Mouse (Mus musculus) hindbrain, embryonic 16.5 days (tissue): ENCODE results near the gene Dab2. TPM values are rescaled to one million over a fixed set of nuclear protein-coding genes. Genes with fewer than 3 reads are reported as not detected.

Experiments
- ATAC-seq: fragments of 200-750 bp; cut with Nextera tagmentation; 2 replicates; pipeline ENCODE4 v1.8.0; 2017; ENCODE audit warnings: moderate TSS enrichment, moderate library complexity
- H3K27ac ChIP-seq: fragments of 300-500 bp; sonication (generic); 2 replicates; pipeline ENCODE4 v1.5.1; 2014; ENCODE audit warnings: low read depth, mild to moderate bottlenecking, control low read depth, low read length, moderate library complexity
- H3K27me3 ChIP-seq: fragments of 300-500 bp; sonication (generic); replicated peaks from 2 replicates; pipeline ENCODE4 v1.6.1; 2014; ENCODE audit warnings: low read length; ENCODE audit not compliant: control insufficient read depth, insufficient read depth
- H3K36me3 ChIP-seq: fragments of 300-500 bp; sonication (generic); 2 replicates; pipeline ENCODE4 v1.6.1; 2014; ENCODE audit warnings: mild to moderate bottlenecking, low read length, moderate library complexity, mixed read lengths; ENCODE audit not compliant: control insufficient read depth, insufficient read depth
- H3K4me1 ChIP-seq: fragments of 300-500 bp; sonication (generic); 2 replicates; pipeline ENCODE4 v1.6.1; 2014; ENCODE audit warnings: low read depth, low read length; ENCODE audit not compliant: control insufficient read depth, insufficient read depth
- H3K4me2 ChIP-seq: fragments of 300-500 bp; sonication (generic); 2 replicates; pipeline ENCODE4 v1.6.1; 2014; ENCODE audit warnings: mild to moderate bottlenecking, low read length, control low read depth, moderate library complexity
- H3K4me3 ChIP-seq: fragments of 300-500 bp; sonication (generic); 2 replicates; pipeline ENCODE4 v1.5.1; 2014; ENCODE audit warnings: mild to moderate bottlenecking, low read length, control low read depth, moderate library complexity
- H3K9ac ChIP-seq: fragments of 300-500 bp; sonication (generic); 2 replicates; pipeline ENCODE4 v1.6.1; 2014; ENCODE audit warnings: low read depth, mild to moderate bottlenecking, control low read depth, low read length, moderate library complexity
- H3K9me3 ChIP-seq: fragments of 300-500 bp; sonication (generic); 2 replicates; pipeline ENCODE4 v1.6.1; 2014; ENCODE audit warnings: mild to moderate bottlenecking, low read length, moderate library complexity; ENCODE audit not compliant: control insufficient read depth
- WGBS: fragments of 180-500 bp; shearing (Covaris S2); extraction: QIAGEN DNeasy Blood & Tissue Kit; methylation state at CpG from one replicate; pipeline ENCODE4 v1.1.7; 2014; 5-methylcytosine and 5-hydroxymethylcytosine counted together
- polyA plus RNA-seq: library from polyadenylated mRNA; unstranded; fragments of >200 nt; fragmentation: Nextera tagmentation; extraction: Ambion mirVana; gene quantifications from 2 replicates; pipeline ENCODE4 v1.2.1, GENCODE M21; 2015

Dab2 gene
- polyA plus RNA-seq, 1 experiment from 2014 or later, result 16.2 TPM

DNA sequence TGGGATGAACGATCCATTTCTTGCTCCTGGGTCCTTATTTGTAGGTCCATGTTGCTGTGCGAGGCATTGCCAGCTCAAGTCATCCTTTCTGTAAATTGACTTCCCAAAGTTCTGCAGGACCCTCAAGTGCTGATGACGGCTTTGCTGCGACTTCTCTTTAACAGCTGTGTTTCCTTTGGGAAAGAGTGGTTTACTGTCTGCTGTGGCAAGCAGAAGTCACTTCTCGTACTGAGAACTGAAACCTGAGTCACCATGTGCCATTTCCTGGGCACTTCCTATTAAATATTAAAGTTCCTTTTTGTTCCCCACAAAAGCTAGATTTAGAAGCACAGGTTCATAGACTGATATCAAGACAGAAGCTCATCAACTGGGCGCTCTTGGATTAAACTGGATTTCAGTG lies 41.8 kb downstream of the Dab2 start:
- Histone ChIP-seq H3K27ac (no peak overlapping the region), H3K4me3 (no peak overlapping the region), H3K4me2 (no peak overlapping the region), H3K4me1 (no peaks in the 10 kb centered on the region), H3K9ac (no peak overlapping the region), H3K27me3 (no peaks in the 10 kb centered on the region), H3K36me3 (no peaks in the 10 kb centered on the region), H3K9me3 (no peaks in the 10 kb centered on the region)
- ATAC-seq, result no peak
- 90% methylated on average over 6 of the region's 6 CpGs for WGBS

DNA sequence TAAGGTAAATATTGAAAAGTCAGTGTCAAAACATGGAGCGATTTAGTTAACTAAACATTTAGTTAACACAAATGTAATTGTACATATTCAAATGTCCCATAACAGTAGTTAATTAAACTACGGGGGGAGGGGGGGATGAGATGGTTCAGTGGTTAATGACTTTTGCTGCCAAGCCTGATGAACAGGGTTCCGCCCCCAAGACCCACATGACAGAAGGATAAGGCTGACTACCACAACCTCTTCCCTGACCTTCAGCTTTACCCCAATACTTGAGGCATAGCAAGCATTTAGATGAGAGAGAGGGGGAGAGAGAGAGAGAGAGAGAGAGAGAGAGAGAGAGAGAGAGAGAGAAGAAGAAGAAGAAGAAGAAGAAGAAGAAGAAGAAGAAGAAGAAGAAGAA lies 54.3 kb downstream of the Dab2 start:
- WGBS, result 90% methylated on average over 3 of the region's 3 CpGs

DNA sequence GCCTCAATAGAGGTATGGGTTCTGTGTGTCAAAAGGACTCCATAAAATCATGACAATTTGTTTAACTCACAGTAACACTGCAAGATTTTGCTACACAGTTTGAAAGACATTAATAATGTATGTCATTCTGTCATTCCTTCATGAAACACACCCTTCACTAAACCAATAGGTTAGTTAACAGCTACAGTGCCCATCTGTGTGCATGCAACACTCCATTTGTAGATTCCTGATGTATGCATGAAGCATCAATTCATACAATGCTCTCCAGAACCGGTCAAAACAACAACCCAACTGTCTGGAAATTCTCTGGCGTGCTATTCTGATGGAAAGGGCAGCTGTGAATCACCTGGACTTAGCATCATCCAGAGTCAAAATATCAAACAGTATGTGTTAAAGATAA lies 60.3 kb downstream of the Dab2 start:
- Histone ChIP-seq H3K27me3 (no peaks in the 10 kb centered on the region), H3K4me2 (no peak overlapping the region), H3K9me3 (no peaks in the 10 kb centered on the region), H3K9ac (no peak overlapping the region), H3K36me3 (no peaks in the 10 kb centered on the region), H3K27ac (no peak overlapping the region), H3K4me3 (no peak overlapping the region), H3K4me1 (no peaks in the 10 kb centered on the region)
- 81% methylated on average over 2 of the region's 2 CpGs for WGBS
- ATAC-seq, result no peak

More for the DNA sequence above, 54.3 kb downstream of the Dab2 start:
- Histone ChIP-seq H3K4me1 (no peaks in the 10 kb centered on the region), H3K9ac (no peak overlapping the region), H3K27me3 (no peaks in the 10 kb centered on the region), H3K27ac (no peak overlapping the region), H3K9me3 (no peaks in the 10 kb centered on the region), H3K36me3 (no peaks in the 10 kb centered on the region), H3K4me2 (no peak overlapping the region), H3K4me3 (no peak overlapping the region)
- no peak for ATAC-seq

DNA sequence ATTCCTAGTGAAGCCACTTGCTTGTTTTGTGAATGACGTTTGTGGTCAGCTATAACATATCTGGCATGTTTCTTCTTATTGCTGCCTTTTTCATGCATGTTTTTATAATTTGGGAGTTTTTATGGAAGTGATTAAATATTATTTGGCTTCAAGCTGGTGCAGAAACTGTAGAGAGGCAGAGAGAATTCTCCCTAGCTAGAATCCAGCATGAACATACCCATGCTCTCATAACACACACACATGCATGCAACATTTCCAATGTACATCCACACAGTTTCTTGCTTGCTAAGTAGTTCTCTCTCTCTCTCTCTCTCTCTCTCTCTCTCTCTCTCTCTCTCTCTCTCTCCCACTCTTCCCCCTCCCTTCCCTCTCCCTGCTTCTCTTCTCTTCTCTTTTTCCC lies 70.4 kb downstream of the Dab2 start:
- no peaks in the 10 kb centered on the region for H3K27me3 ChIP-seq
- no peaks in the 10 kb centered on the region for H3K9me3 ChIP-seq
- WGBS, result 62% methylated on average over 1 of the region's 1 CpGs
- no peak overlapping the region for H3K4me3 ChIP-seq
- no peak for ATAC-seq
- H3K36me3 ChIP-seq, result no peaks in the 10 kb centered on the region
- H3K27ac ChIP-seq, result no peak overlapping the region
- H3K4me2 ChIP-seq, result no peak overlapping the region
- H3K4me1 ChIP-seq, result no peaks in the 10 kb centered on the region
- no peak overlapping the region for H3K9ac ChIP-seq

DNA sequence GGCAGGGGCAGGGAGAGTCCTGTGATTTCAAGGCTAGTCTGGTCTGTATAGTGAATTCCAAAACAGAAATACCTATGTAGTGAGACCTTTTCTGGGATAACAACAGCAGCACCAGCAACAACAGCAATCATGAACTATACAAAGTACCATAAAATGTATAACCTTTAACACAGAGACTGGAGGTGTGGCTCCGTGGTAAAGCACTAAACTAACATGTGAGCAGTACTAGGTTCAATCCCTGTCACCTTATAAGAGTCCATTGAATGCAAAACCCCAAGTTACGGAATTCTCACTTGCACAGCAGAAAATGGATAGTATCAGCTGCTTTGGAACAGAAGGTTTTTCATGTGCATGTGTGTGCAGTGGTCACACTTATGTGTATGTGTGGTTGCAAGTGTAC lies 71.9 kb downstream of the Dab2 start:
- Histone ChIP-seq H3K9ac (no peak overlapping the region), H3K9me3 (no peaks in the 10 kb centered on the region), H3K36me3 (no peaks in the 10 kb centered on the region), H3K4me3 (no peak overlapping the region), H3K4me1 (no peaks in the 10 kb centered on the region), H3K4me2 (no peak overlapping the region), H3K27ac (no peak overlapping the region), H3K27me3 (no peaks in the 10 kb centered on the region)
- no peak for ATAC-seq
- 96% methylated on average over 2 of the region's 2 CpGs for WGBS

DNA sequence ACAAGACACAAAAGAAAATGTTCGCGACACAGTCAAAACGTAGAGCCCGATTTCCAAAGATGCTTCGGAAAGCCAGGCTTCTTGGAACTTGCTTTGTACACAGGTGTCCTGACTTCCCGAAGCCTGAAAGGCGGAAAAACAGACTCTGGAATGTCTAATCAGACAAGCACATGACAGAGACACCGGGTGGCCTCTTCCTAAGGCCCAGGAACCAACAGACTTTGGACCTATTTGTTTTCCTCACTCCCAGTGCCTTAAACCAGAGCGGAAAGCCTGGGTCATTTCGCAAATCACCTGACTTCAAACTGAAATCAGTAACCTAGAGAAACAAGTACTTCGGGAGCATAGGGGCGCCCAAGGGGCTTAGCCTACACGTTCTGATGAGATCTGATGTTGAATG lies 75.4 kb downstream of the Dab2 start:
- Histone ChIP-seq H3K27ac (no peak overlapping the region), H3K4me2 (no peak overlapping the region), H3K36me3 (no peaks in the 10 kb centered on the region), H3K27me3 (no peaks in the 10 kb centered on the region), H3K4me3 (no peak overlapping the region), H3K9me3 (no peaks in the 10 kb centered on the region), H3K9ac (no peak overlapping the region), H3K4me1 (no peaks in the 10 kb centered on the region)
- 78% methylated on average over 13 of the region's 13 CpGs for WGBS
- ATAC-seq, result no peak

DNA sequence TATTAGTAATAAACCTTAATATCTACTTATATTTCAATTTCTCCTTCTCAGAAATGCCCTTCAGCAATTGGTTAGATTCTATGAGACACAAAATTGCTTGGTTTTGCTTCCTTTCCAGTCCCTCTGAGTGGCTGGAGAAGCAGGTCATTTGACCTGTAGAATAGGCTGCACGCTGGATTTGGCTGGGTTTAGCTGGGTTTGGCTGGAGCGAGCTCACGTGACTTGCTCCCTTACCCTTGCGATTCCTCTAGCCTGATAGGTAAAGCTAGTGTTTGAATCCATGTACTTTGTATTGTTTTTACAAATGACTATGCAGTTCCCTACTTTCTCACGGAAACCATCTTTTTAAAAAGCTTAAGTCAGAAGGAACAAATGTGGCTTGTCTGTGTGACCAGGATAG lies 76.4 kb downstream of the Dab2 start:
- no peak overlapping the region for H3K4me2 ChIP-seq
- WGBS, result 78% methylated on average over 5 of the region's 5 CpGs
- H3K36me3 ChIP-seq, result no peaks in the 10 kb centered on the region
- H3K27ac ChIP-seq, result no peak overlapping the region
- ATAC-seq, result no peak
- H3K4me1 ChIP-seq, result no peaks in the 10 kb centered on the region
- H3K9ac ChIP-seq, result no peak overlapping the region
- H3K4me3 ChIP-seq, result no peak overlapping the region
- no peaks in the 10 kb centered on the region for H3K27me3 ChIP-seq
- no peaks in the 10 kb centered on the region for H3K9me3 ChIP-seq

DNA sequence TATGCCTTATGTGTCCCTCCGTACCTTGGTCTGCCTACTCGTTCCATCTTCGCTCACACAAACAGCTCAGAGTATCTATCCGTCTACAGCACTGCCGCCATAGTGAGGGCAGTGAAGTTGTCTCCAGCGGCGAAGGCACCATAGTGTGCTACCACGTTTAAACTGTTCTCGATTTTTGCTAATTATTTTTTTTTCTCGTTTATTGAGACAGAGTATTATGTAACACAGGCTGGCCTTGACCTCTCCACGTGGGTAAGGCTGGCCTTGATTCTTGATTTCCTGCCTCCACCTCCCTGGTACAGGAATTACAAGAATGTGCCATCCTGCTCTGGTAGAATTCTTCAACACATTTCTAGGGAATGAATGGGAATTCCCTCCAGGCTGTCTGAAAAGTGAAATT lies 77.2 kb downstream of the Dab2 start:
- no peak for ATAC-seq
- no peak overlapping the region for H3K27ac ChIP-seq

DNA sequence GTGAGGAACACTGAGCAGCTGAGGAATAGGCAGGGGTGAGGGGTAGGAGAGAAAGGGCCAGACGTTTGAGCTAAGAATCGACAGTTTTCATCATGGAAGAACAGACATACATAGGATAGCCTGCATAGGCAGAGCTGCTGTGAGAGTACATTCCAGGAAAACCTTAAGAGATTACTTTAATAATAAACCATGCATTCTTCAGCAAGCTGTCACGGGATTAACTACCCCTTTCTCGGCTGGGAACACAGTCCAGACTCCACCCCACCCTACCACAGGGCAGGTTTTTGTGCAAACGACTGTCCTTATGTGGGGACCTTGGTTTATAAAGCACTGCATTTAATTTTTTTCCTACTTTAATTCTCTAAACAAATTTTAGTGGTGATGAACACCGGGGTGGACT lies 84.4 kb downstream of the Dab2 start:
- Histone ChIP-seq H3K27ac (no peak overlapping the region), H3K36me3 (no peaks in the 10 kb centered on the region), H3K9me3 (no peaks in the 10 kb centered on the region), H3K4me3 (no peak overlapping the region), H3K27me3 (no peaks in the 10 kb centered on the region; the same call in 1 of the 2 replicates), H3K9ac (no peak overlapping the region), H3K4me1 (peaks cover 5% of the 10 kb centered on the region), H3K4me2 (no peak overlapping the region)
- no peak for ATAC-seq
- WGBS, result 48% methylated on average over 6 of the region's 6 CpGs

More for the DNA sequence above, 77.2 kb downstream of the Dab2 start:
- H3K27me3 ChIP-seq, result no peaks in the 10 kb centered on the region
- no peaks in the 10 kb centered on the region for H3K36me3 ChIP-seq
- H3K9me3 ChIP-seq, result no peaks in the 10 kb centered on the region
- no peak overlapping the region for H3K4me3 ChIP-seq
- H3K4me1 ChIP-seq, result no peaks in the 10 kb centered on the region
- H3K4me2 ChIP-seq, result no peak overlapping the region
- H3K9ac ChIP-seq, result no peak overlapping the region
- WGBS, result 84% methylated on average over 11 of the region's 11 CpGs

DNA sequence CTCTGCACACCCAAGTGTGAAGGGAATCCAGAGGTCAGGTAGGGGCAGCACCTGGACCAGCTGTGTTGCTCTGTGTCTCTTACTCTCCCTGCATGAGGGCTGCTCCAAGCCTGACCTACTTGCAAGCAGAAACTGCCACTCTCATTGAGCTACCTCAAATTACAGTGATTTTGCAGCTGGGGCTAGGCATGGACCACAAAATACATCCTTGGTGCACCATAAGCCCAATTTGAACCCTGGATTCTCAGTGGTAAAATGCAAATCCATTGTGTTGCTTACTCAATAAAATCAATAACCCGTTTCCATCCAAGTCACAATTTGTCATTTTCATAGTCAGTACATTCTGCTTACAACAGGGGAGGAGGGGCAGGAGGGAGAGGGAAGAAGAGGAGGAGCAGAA lies 85.7 kb downstream of the Dab2 start:
- Histone ChIP-seq H3K9me3 (no peaks in the 10 kb centered on the region), H3K4me2 (no peak overlapping the region), H3K9ac (no peak overlapping the region), H3K4me3 (no peak overlapping the region), H3K27me3 (no peaks in the 10 kb centered on the region; the same call in 1 of the 2 replicates), H3K36me3 (no peaks in the 10 kb centered on the region), H3K27ac (no peak overlapping the region), H3K4me1 (peaks cover 5% of the 10 kb centered on the region)
- ATAC-seq, result no peak
- 28% methylated on average over 1 of the region's 1 CpGs for WGBS
